Mouse (Mus musculus): ENCODE measurements at regions not wholly inside any gene's neighbourhood (a gene's known extent, or its start where the extent isn't known, plus 50 kb on each side); places are given as distances from the start of the nearest gene placed in this dataset.
"Not testable (repeated sequence)": the region's sequence is repeated elsewhere in the genome, so short reads cannot be mapped to it uniquely, and the experiment has no call there.

DNA sequence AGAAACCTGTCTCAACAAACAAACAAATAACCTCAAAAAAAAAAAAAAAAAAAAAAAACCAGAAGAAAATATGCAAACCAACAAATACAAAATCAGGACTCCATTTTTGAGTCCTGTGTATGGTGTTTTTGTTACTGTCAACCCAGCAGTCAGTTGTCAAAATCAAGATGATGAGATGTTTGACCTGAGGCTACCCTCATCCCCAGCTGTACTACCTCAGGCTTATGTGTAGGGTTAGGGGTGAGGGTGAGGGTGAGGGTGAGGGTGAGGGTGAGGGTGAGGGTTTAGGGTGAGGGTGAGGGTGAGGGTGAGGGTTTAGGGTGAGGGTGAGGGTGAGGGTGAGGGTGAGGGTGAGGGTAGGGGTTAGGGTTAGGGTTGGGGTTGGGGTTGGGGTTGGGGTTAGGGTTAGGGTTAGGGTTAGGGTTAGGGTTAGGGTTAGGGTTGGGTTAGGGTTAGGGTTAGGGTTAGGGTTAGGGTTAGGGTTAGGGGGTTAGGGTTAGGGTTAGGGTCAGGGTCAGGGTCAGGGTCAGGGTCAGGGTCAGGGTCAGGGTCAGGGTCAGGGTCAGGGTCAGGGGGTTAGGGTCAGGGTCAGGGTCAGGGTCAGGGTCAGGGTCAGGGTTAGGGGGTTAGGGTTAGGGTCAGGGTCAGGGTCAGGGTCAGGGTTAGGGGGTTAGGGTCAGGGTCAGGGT, 97.0 kb upstream of the Vmn2r87 start:
- not testable (repeated sequence) for DNase-seq (ENCODE audit: extremely low read depth, low read depth)

DNA sequence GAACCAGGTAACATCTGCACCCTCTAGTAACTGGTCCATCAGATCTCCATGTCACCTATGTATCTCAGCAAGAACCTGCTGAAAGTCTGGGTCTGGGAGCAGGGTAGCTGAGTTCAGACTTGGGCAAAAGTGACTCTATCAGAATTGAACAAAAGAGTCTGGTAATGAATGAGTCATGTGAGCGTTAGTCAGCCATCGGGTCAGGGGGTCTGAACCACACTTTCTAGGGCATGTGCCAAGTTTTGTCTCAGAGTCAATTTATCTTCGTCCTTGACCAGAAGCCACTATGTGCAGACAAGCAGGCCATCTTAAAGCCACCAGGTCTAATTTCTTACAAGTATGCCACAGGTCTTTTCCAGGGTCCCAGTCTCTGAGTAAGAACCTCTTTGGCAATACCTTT, 69.2 kb upstream of the Vmn2r87 start:
- not testable (repeated sequence) for DNase-seq (ENCODE audit: extremely low read depth, low read depth)

DNA sequence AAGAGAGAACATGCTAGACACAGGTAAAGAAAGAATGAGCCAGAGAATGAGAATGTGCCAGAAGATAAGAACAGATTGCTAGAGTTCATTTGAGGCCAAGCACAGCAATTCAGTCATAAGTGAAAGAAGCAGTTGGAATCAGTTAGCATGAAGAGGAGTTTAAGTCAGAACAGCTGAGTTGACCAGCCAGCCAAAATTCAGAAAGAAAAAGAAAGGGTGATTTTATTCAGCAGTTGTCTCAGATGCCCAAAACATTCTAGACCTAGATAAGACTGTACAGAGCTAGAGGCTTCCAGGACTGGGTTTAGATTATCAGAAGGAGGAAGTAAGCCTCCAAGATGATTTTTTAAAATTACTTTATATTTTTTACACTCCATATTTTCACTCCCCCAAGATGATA, 51.4 kb upstream of the Vmn2r87 start:
- DNase-seq (ENCODE audit: extremely low read depth, low read depth) = peak; percentile 62
